Mouse (Mus musculus) liver, embryonic 12.5 days (tissue): ENCODE measurements around the gene Clk2. TPM values are rescaled to one million over a fixed set of nuclear protein-coding genes. Genes with fewer than 3 reads are reported as not detected.

Source experiments
- ATAC-seq: fragments of 200-750 bp; cut with Nextera tagmentation; 2 replicates; pipeline ENCODE4 v1.8.0; 2017; ENCODE audit warnings: moderate number of reproducible peaks, mild to moderate bottlenecking, moderate library complexity
- H3K27ac ChIP-seq: fragments of 300-500 bp; sonication (generic); 2 replicates; pipeline ENCODE4 v1.5.1; 2016; ENCODE audit warnings: mild to moderate bottlenecking
- H3K27me3 ChIP-seq: fragments of 300-500 bp; sonication (generic); replicated peaks from 2 replicates; pipeline ENCODE4 v1.6.1; 2016; ENCODE audit warnings: mild to moderate bottlenecking, moderate library complexity
- H3K36me3 ChIP-seq: fragments of 300-500 bp; sonication (generic); 2 replicates; pipeline ENCODE4 v1.6.1; 2016; ENCODE audit warnings: mild to moderate bottlenecking, moderate library complexity
- H3K4me1 ChIP-seq: fragments of 300-500 bp; sonication (generic); 2 replicates; pipeline ENCODE4 v1.6.1; 2016
- H3K4me2 ChIP-seq: fragments of 300-500 bp; sonication (generic); 2 replicates; pipeline ENCODE4 v1.6.1; 2016; ENCODE audit warnings: mild to moderate bottlenecking, moderate library complexity
- H3K4me3 ChIP-seq: fragments of 300-500 bp; sonication (generic); 2 replicates; pipeline ENCODE4 v1.5.1; 2016; ENCODE audit warnings: mild to moderate bottlenecking, moderate library complexity
- H3K9ac ChIP-seq: fragments of 300-500 bp; sonication (generic); 2 replicates; pipeline ENCODE4 v1.6.1; 2016; ENCODE audit warnings: mild to moderate bottlenecking, moderate library complexity
- H3K9me3 ChIP-seq: fragments of 300-500 bp; sonication (generic); replicated peaks from 2 replicates; pipeline ENCODE4 v1.6.1; 2016; ENCODE audit warnings: mild to moderate bottlenecking, moderate library complexity
- WGBS: fragments of 180-500 bp; shearing (Covaris S2); methylation state at CpG from one replicate; pipeline ENCODE4 v1.1.7; 2016; ENCODE audit not compliant: insufficient replicate concordance; 5-methylcytosine and 5-hydroxymethylcytosine counted together
- polyA plus RNA-seq: library from polyadenylated mRNA; unstranded; fragments of >200 nt; fragmentation: Nextera tagmentation; extraction: Ambion mirVana; gene quantifications from 2 replicates; pipeline ENCODE4 v1.2.1, GENCODE M21; 2016

Clk2 gene
- 21.1 and 21.2 TPM in 2 replicates for polyA plus RNA-seq

DNA sequence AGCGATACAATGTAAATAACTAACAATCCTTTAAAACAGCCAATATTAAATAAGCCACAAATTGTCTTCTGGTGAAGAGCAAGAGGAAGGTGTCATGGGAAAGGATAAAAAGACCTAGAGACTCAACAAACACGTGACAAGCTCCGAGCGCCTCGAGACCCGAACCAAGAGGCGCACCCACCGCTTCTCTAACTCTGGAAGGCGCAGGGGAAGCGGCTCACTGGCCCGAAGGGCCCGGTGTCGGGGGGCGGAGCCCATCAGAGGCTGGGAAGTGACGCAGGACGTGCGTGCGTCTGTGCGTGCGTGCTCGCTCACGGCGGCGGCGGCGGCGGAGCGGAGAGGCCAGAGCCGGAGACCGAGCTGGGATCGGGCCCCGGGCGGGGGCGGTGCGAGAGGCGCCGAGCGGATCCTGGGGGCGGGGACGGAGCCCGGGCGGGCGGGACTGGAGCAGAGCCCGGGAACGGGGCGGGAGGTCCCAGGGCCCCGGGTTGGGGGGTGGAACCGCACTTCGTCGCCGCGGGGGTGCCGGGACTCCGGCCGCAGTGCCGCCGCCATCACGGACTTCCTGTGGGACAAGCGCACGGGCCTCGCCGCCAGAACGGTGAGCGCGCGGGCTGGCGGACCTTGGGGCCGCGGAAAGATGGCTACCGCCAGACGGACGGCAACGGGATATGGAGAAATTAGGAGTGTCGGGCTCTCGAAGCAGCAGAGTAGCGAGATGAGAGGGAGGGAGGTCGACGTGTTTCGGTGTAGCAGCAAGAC, at the start of gene Clk2:
Gene Clk2 (plus strand): TSS at position 290 of the 762 bp plus-strand sequence.
- peaks cover 35% of the 10 kb centered on the region for H3K36me3 ChIP-seq

DNA sequence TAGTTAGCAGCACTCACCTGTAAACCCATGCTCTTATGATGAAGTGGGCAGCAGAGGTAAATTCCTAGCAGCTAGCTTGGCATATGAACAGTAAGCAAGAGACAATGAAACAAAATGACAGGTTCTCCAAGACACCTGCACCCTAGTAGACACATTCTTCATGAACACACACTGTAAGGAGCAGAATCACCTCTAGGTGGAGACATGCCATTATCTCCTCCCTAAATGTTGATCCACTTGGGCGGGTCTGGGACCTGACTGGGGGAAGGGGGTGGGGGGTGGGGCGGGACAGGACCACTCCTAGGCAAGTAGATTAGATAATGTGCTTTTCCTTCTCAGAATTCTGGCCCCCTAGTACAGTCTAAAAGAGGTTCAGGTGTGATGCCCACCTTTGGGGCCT, 49.1 kb upstream of the Clk2 start:
- 4% methylated on average over 2 of the region's 2 CpGs for WGBS
- H3K9ac ChIP-seq = peak overlapping the region; percentile 49
- peak; percentile 89 for ATAC-seq
- H3K4me2 ChIP-seq = peak overlapping the region; percentile 38
- no peaks in the 10 kb centered on the region for H3K36me3 ChIP-seq
- no peaks in the 10 kb centered on the region for H3K9me3 ChIP-seq
- H3K4me1 ChIP-seq = peaks cover 34% of the 10 kb centered on the region
- H3K27ac ChIP-seq = peak overlapping the region; percentile 69
- 0 out of 2 replicates have a peak, but pooled peaks cover 3% of the 10 kb centered on the region for H3K27me3 ChIP-seq
- no peak overlapping the region; the same call in 1 of the 2 replicates for H3K4me3 ChIP-seq

More for the DNA sequence above, at the start of gene Clk2:
- Histone ChIP-seq H3K9me3 (no peaks in the 10 kb centered on the region), H3K9ac (peak within 1 kb of the TSS; percentile 93), H3K4me2 (peak within 1 kb of the TSS; percentile 74), H3K27me3 (peaks cover 2% of the 10 kb centered on the region; the same call in 1 of the 2 replicates), H3K27ac (peak within 1 kb of the TSS; percentile 97), H3K4me3 (peak within 1 kb of the TSS; percentile 89), H3K4me1 (peaks cover 44% of the 10 kb centered on the region)
- peak; percentile 98 for ATAC-seq
- under 1% methylated on average over 77 of the region's 79 CpGs for WGBS

DNA sequence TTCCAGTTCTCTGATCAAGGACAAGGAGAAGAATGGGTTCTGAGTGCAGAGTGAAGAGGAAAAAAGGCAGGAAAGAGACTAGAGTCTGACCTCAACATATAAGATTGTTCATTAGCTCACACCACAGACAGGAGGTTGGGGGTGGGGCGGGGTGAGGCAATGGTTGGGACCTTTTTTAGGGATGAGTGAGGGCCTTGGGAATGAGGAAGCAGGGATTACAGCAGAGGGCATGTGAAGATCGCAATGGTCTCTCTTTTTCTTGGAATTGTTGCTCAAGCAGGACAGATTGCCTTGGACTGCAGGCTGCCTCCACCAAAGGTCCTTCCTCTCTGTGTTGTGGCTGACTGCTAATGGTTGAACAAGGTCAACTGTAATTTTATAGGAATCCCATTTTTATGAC, 41.3 kb upstream of the Clk2 start:
- Histone ChIP-seq H3K27me3 (no peaks in the 10 kb centered on the region), H3K9me3 (no peaks in the 10 kb centered on the region), H3K4me2 (no peak overlapping the region), H3K36me3 (no peaks in the 10 kb centered on the region), H3K4me1 (peaks cover 22% of the 10 kb centered on the region), H3K4me3 (no peak overlapping the region), H3K9ac (no peak overlapping the region), H3K27ac (no peak overlapping the region)
- whole genome bisulfite sequencing = 60% methylated on average over 2 of the region's 2 CpGs
- no peak for ATAC-seq

DNA sequence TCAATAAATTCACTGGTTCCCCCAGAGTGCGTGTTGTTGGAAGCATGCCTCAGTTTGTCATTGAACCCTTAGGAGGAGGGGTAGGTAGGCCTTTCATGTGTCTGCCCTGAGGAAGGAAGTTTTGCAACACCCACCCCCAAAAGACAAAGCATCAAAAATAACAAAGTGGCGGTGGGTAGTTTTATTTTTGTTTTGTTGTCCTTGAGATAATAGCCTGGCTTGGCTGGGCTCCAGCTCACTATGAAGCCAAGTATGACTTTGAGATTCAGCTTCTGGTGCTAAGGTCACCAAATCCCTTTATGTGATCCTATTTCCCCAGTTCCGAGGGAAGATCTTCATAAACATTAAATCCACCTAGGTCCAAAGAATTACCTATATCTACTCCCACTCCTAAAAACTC, 40.4 kb upstream of the Clk2 start:
- H3K4me3 ChIP-seq = no peak overlapping the region
- H3K27ac ChIP-seq = no peak overlapping the region
- H3K9ac ChIP-seq = no peak overlapping the region
- no peak for ATAC-seq
- WGBS = 67% methylated on average over 3 of the region's 3 CpGs
- no peaks in the 10 kb centered on the region for H3K36me3 ChIP-seq
- no peaks in the 10 kb centered on the region for H3K27me3 ChIP-seq
- peaks cover 32% of the 10 kb centered on the region for H3K4me1 ChIP-seq
- H3K4me2 ChIP-seq = no peak overlapping the region
- no peaks in the 10 kb centered on the region for H3K9me3 ChIP-seq

DNA sequence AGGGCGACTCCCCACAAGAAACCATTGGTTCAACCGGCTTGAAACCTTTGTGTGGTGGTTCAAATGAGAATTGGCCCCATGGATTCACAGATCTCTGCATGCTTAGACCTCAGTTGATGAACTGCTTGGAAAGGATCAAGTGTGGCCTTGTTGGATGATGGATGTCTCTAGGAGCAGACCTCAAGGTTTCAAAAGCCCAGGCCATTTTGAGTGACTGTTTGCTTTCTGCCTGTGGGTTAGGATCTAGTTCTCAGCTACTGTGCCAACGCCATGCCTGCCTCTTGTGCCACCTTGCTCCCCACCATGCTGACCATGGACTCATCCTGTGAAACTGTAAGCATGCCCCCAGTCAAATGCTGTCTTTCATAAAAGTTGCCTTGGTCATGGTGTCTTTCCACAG, 38.6 kb upstream of the Clk2 start:
- Histone ChIP-seq H3K9me3 (no peaks in the 10 kb centered on the region), H3K27me3 (no peaks in the 10 kb centered on the region), H3K4me3 (no peak overlapping the region), H3K27ac (no peak overlapping the region), H3K4me2 (no peak overlapping the region), H3K4me1 (peaks cover 48% of the 10 kb centered on the region), H3K9ac (no peak overlapping the region), H3K36me3 (no peaks in the 10 kb centered on the region)
- no peak for ATAC-seq
- 88% methylated on average over 3 of the region's 3 CpGs for WGBS

DNA sequence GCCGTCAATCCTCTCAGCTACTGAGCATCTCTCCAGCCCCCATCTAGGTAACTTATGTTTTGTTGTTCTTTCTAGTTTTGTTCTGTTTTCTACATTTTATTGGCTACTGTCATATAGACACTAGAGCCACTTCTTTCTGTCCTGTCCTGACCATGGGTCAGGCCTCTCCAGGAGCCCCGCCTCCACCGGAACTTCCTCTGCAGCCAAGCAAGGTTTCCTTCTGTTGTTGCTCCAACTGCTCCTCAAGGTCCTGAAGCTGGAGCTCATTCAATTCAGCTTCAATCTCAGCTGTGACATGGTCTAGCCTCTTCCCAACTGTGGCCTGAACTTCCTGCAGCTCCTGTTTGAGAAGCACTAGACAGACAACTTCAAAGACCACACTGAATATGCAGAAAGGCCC, 34.7 kb upstream of the Clk2 start:
- Histone ChIP-seq H3K4me2 (no peak overlapping the region), H3K9me3 (no peaks in the 10 kb centered on the region), H3K9ac (no peak overlapping the region), H3K36me3 (no peaks in the 10 kb centered on the region), H3K27ac (peak overlapping the region; percentile 48), H3K4me3 (no peak overlapping the region), H3K4me1 (peaks cover 70% of the 10 kb centered on the region), H3K27me3 (no peaks in the 10 kb centered on the region)
- 81% methylated on average over 3 of the region's 3 CpGs for WGBS
- no peak for ATAC-seq

DNA sequence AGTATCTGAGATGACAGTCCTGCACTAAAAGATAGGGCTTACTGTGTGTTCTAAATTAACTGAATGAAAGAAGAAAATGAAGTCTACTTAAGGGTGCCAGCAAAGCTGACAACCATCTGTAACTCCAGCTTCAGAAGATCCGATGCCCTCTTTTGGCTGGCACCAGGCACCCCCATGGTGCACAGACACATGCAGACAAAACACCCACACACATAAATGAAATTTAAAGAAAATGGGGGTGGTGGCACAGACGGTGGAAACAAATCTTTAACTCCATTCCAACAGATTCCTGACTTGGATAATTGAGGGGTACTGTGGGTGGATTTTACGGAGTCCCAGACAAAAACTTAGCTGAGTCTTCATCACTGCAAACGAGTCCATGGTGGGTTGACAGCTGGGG, 32.8 kb upstream of the Clk2 start:
- H3K36me3 ChIP-seq = no peaks in the 10 kb centered on the region
- ATAC-seq = no peak
- 30% methylated on average over 4 of the region's 4 CpGs for WGBS
- H3K27ac ChIP-seq = peak overlapping the region; percentile 97
- H3K27me3 ChIP-seq = no peaks in the 10 kb centered on the region
- peaks cover 84% of the 10 kb centered on the region for H3K4me1 ChIP-seq
- H3K9me3 ChIP-seq = no peaks in the 10 kb centered on the region
- peak overlapping the region; percentile 54 for H3K4me3 ChIP-seq
- H3K9ac ChIP-seq = peak overlapping the region; percentile 74
- peak overlapping the region; percentile 84 for H3K4me2 ChIP-seq

DNA sequence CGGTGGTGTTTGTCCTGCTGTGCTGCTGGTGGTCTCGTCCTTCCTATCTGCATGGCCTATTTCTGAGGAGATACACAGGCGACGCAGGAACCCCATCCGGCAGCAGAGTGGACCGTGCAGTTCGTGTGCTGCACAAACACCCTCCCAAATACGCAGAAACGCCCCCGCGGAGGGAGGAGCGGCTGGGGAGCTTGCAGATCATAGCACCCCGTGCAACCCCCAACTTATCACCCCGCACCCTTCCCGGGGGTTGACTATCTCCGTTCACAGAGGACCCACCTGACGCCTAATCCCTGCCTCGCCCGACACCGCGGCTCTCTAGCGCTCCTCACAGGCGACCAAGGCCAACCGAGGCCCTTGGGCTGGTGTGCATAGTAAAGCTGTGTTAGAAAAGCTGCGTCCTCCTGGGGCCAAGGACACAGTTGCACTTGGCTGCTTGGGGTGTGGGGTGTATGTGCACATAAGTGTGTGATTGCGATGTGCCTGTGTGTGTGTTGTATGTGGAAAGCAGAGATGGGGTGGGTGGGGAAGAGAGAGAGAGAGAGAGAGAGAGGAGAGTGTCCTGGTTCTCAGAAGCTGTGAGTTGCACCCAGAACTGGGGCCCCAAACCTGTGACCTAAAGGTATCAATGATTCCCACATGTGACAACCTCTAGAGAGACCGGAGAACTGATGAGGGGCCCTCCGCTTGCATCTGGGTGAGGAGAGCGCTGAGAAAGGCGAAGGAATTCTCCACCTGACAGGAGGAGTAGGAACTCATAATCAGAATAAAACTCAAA, 32.1 kb upstream of the Clk2 start:
- peak; percentile 91 for ATAC-seq
- 6% methylated on average over 30 of the region's 30 CpGs for WGBS
- H3K36me3 ChIP-seq = peaks cover 5% of the 10 kb centered on the region
- H3K9me3 ChIP-seq = no peaks in the 10 kb centered on the region
- H3K4me3 ChIP-seq = peak overlapping the region; percentile 54
- peaks cover 84% of the 10 kb centered on the region for H3K4me1 ChIP-seq
- H3K9ac ChIP-seq = peak overlapping the region; percentile 74
- peak overlapping the region; percentile 84 for H3K4me2 ChIP-seq
- peak overlapping the region; percentile 97 for H3K27ac ChIP-seq
- H3K27me3 ChIP-seq = no peaks in the 10 kb centered on the region

DNA sequence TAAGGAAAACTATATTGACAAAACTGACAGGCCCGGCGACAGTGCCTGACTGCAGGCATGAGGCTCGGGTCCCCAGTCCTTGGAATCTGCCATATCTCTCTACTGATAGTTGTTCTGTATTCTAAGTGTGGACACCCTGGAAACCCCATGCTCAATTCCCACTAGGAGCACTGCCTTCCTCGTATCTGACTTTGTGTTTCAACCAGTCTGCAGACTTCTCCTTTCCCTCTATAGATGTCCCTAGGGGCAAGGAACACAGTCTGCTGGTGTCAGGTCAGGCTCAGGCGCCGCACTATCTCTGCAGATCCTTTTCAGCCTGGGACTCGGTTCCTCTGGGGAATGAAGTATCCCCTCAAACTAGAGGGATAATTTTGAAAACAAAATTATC, 31.5 kb upstream of the Clk2 start:
- Histone ChIP-seq H3K4me1 (peaks cover 85% of the 10 kb centered on the region), H3K9ac (peak overlapping the region; percentile 74), H3K27ac (peak overlapping the region; percentile 97), H3K4me2 (peak overlapping the region; percentile 84), H3K36me3 (peaks cover 10% of the 10 kb centered on the region), H3K9me3 (no peaks in the 10 kb centered on the region), H3K27me3 (no peaks in the 10 kb centered on the region), H3K4me3 (peak overlapping the region; percentile 54)
- ATAC-seq = no peak
- WGBS = 38% methylated on average over 7 of the region's 7 CpGs

DNA sequence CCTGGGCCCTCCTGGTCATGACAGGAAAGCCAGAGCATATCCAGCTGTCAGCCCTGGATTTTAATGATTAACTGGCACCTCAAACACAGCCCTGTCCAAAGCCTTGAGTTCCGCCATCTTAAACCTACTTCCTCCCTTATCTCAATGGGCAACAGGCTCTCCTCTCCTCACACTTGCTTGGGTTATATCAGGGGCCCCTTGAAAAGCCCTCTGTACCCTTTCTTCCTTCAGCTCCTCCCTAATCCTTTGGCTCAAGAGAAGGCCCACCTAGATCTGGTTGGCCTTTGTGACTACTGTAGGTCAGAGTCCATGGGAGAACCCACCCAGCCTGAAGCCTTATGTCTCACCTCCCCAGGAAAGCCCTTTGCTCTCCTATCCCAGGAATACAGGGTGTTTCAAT, 30.8 kb upstream of the Clk2 start:
- H3K4me2 ChIP-seq = peak overlapping the region; percentile 84
- peak overlapping the region; percentile 74 for H3K9ac ChIP-seq
- peak overlapping the region; percentile 54 for H3K4me3 ChIP-seq
- H3K36me3 ChIP-seq = peaks cover 17% of the 10 kb centered on the region
- peaks cover 85% of the 10 kb centered on the region for H3K4me1 ChIP-seq
- WGBS = 19% methylated on average over 1 of the region's 1 CpGs
- no peaks in the 10 kb centered on the region for H3K9me3 ChIP-seq
- ATAC-seq = no peak
- no peaks in the 10 kb centered on the region for H3K27me3 ChIP-seq
- H3K27ac ChIP-seq = peak overlapping the region; percentile 97

DNA sequence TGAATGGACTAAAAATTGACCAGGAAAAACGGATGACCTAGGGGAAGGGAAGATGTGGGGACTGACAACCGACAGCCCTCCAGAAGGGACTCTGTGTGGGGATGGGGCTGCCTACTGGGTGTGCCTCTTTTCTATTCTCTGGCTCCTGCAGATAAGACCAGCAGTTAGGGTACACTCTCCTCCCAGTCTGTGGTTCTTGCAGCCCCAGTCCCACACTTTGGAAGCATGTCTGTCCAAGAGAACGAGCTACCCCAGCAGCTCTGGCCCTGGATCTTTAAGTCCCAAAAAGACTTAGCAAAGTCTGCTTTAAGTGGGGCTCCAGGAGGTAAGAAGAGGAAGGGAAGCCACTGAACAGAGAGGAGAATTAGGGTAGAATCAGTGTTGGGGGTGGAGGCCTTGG, 28.6 kb upstream of the Clk2 start, which contains the start of gene Pklr:
Gene Pklr (plus strand): TSS at position 185 of the 400 bp plus-strand sequence.
- H3K27me3 ChIP-seq = no peaks in the 10 kb centered on the region

DNA sequence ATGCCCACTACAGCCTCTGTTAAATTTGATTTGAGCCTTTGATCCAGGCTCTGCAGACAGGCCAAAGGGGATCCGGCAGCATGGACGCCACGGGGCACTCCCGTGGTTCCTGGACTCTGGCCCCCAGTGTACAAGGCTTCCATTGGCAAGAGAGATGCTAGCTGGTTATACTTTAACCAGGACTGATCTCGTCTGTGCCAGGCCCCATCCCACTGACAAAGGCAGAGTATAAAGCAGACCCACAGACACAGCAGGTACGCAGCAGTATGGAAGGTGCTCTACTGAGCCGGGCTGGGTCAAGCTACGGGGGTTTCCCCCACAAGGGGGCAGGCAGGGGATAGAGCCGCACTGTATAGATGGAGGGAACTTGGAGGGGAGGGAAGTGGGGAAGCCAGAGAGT, 28.2 kb upstream of the Clk2 start:
- Histone ChIP-seq H3K4me2 (peak overlapping the region; percentile 78), H3K9me3 (no peaks in the 10 kb centered on the region), H3K36me3 (peaks cover 43% of the 10 kb centered on the region), H3K4me3 (peak overlapping the region; percentile 81), H3K27me3 (no peaks in the 10 kb centered on the region), H3K4me1 (peaks cover 88% of the 10 kb centered on the region), H3K27ac (peak overlapping the region; percentile 97), H3K9ac (peak overlapping the region; percentile 95)
- 10% methylated on average over 9 of the region's 9 CpGs for WGBS
- ATAC-seq = peak; percentile 47

More for the DNA sequence above, 28.6 kb upstream of the Clk2 start, which contains the start of gene Pklr:
- ATAC-seq = peak; percentile 66
- 9% methylated on average over 3 of the region's 3 CpGs for WGBS
- Histone ChIP-seq H3K9me3 (no peaks in the 10 kb centered on the region), H3K4me2 (peak within 1 kb of the TSS; percentile 78), H3K36me3 (peaks cover 39% of the 10 kb centered on the region), H3K9ac (peak within 1 kb of the TSS; percentile 95), H3K4me1 (peaks cover 86% of the 10 kb centered on the region), H3K4me3 (peak within 1 kb of the TSS; percentile 81), H3K27ac (peak within 1 kb of the TSS; percentile 97)
